Mouse (Mus musculus): ENCODE data around the gene Cbfa2t3. TPM values are rescaled to one million over a fixed set of nuclear protein-coding genes. Genes with fewer than 3 reads are reported as not detected.

The Cbfa2t3 gene
- polyA plus RNA-seq, 1 experiment from 2014 or later: 6.0 TPM

- Histone ChIP-seq H3K9ac (ENCODE audit: low read length) (no peak overlapping the region), H3K27me3 (ENCODE audit: control insufficient read depth, insufficient read depth, low read length) (no peaks in the 10 kb centered on the region), H3K27ac (ENCODE audit: low read depth, low read length) (no peak overlapping the region), H3K9me3 (ENCODE audit: control insufficient read depth, low read length) (no peaks in the 10 kb centered on the region), H3K4me1 (replicated peaks; ENCODE audit: control insufficient read depth, insufficient read depth, low read length) (no peaks in the 10 kb centered on the region), H3K36me3 (ENCODE audit: control insufficient read depth, insufficient read depth, low read length) (no peaks in the 10 kb centered on the region), H3K4me3 (ENCODE audit: low read depth, low read length) (no peak overlapping the region), H3K4me2 (ENCODE audit: low read depth, low read length, severe bottlenecking) (no peak overlapping the region)
- 39% methylated on average over 5 of the region's 7 CpGs for WGBS
- DNase-seq (ENCODE audit: low spot score): peak; percentile 88
- ATAC-seq (replicated peaks; ENCODE audit: low FRiP score): no peak; the same call in 1 of the 2 replicates
These were observed 80.9 kb downstream of the Cbfa2t3 start for GRCm38 (mm10) chr8:122617947-122618546.

GRCm38 (mm10) chr8:122616181-122616905 lies 82.6 kb downstream of the Cbfa2t3 start:
- Histone ChIP-seq H3K4me1 (replicated peaks; ENCODE audit: control insufficient read depth, insufficient read depth, low read length) (peaks cover 5% of the 10 kb centered on the region; the same call in 1 of the 2 replicates), H3K27me3 (ENCODE audit: control insufficient read depth, insufficient read depth, low read length) (no peaks in the 10 kb centered on the region), H3K4me3 (ENCODE audit: low read depth, low read length) (no peak overlapping the region), H3K9me3 (ENCODE audit: control insufficient read depth, low read length) (no peaks in the 10 kb centered on the region), H3K9ac (ENCODE audit: low read length) (no peak overlapping the region), H3K36me3 (ENCODE audit: control insufficient read depth, insufficient read depth, low read length) (no peaks in the 10 kb centered on the region), H3K27ac (ENCODE audit: low read depth, low read length) (no peak overlapping the region), H3K4me2 (ENCODE audit: low read depth, low read length, severe bottlenecking) (no peak overlapping the region)
- ATAC-seq (replicated peaks; ENCODE audit: low FRiP score) (no peak), DNase-seq (ENCODE audit: low spot score) (no peak)
- WGBS: 79% methylated on average over 9 of the region's 9 CpGs

- peak within 1 kb of the TSS; percentile 88 for H3K4me2 ChIP-seq (ENCODE audit: low read depth, low read length, severe bottlenecking)
- H3K4me3 ChIP-seq (ENCODE audit: low read depth, low read length): peak within 1 kb of the TSS; percentile 74
- 0 out of 2 replicates have a peak within 1 kb of the TSS, but pooled peaks have one; percentile 46 for H3K27ac ChIP-seq (ENCODE audit: low read depth, low read length)
- ATAC-seq (replicated peaks; ENCODE audit: low FRiP score) (peak; percentile 97), DNase-seq (ENCODE audit: low spot score) (peak; percentile 99)
- peaks cover 5% of the 10 kb centered on the region; the same call in 1 of the 2 replicates for H3K4me1 ChIP-seq (replicated peaks; ENCODE audit: control insufficient read depth, insufficient read depth, low read length)
- under 1% methylated on average over 54 of the region's 57 CpGs for WGBS
- no peaks in the 10 kb centered on the region for H3K9me3 ChIP-seq (ENCODE audit: control insufficient read depth, low read length)
- no peaks in the 10 kb centered on the region for H3K27me3 ChIP-seq (ENCODE audit: control insufficient read depth, insufficient read depth, low read length)
- peak within 1 kb of the TSS; percentile 66 for H3K9ac ChIP-seq (ENCODE audit: low read length)
- H3K36me3 ChIP-seq (ENCODE audit: control insufficient read depth, insufficient read depth, low read length): no peaks in the 10 kb centered on the region
These were observed 87.4 kb downstream of the Cbfa2t3 start, which contains the start of the genes Galns and Trappc2l for GRCm38 (mm10) chr8:122611295-122612133. Gene Galns, minus strand, starts transcription at chr8:122611463. Gene Trappc2l, plus strand, starts transcription at chr8:122611640.

- peaks cover 5% of the 10 kb centered on the region; the same call in 1 of the 2 replicates for H3K4me1 ChIP-seq (replicated peaks; ENCODE audit: control insufficient read depth, insufficient read depth, low read length)
- peak overlapping the region; percentile 83 for H3K4me2 ChIP-seq (ENCODE audit: low read depth, low read length, severe bottlenecking)
- H3K36me3 ChIP-seq (ENCODE audit: control insufficient read depth, insufficient read depth, low read length): no peaks in the 10 kb centered on the region
- WGBS: 5% methylated on average over 20 of the region's 20 CpGs
- peak overlapping the region; percentile 74 for H3K4me3 ChIP-seq (ENCODE audit: low read depth, low read length)
- H3K9me3 ChIP-seq (ENCODE audit: control insufficient read depth, low read length): no peaks in the 10 kb centered on the region
- ATAC-seq (replicated peaks; ENCODE audit: low FRiP score): no peak; the same call in 1 of the 2 replicates
- peak overlapping the region; percentile 49 for H3K9ac ChIP-seq (ENCODE audit: low read length)
- no peaks in the 10 kb centered on the region for H3K27me3 ChIP-seq (ENCODE audit: control insufficient read depth, insufficient read depth, low read length)
- DNase-seq (ENCODE audit: low spot score): no peak
- H3K27ac ChIP-seq (ENCODE audit: low read depth, low read length): no peak overlapping the region
These were observed 88.2 kb downstream of the Cbfa2t3 start for GRCm38 (mm10) chr8:122610612-122611277.

- Histone ChIP-seq H3K36me3 (ENCODE audit: control insufficient read depth, insufficient read depth, low read length) (no peaks in the 10 kb centered on the region), H3K9ac (ENCODE audit: low read length) (no peak overlapping the region), H3K4me2 (ENCODE audit: low read depth, low read length, severe bottlenecking) (peak overlapping the region; percentile 83; the same call in 1 of the 2 replicates), H3K27ac (ENCODE audit: low read depth, low read length) (no peak overlapping the region), H3K27me3 (ENCODE audit: control insufficient read depth, insufficient read depth, low read length) (no peaks in the 10 kb centered on the region), H3K4me3 (ENCODE audit: low read depth, low read length) (no peak overlapping the region), H3K9me3 (ENCODE audit: control insufficient read depth, low read length) (no peaks in the 10 kb centered on the region), H3K4me1 (replicated peaks; ENCODE audit: control insufficient read depth, insufficient read depth, low read length) (peaks cover 5% of the 10 kb centered on the region; the same call in 1 of the 2 replicates)
- ATAC-seq (replicated peaks; ENCODE audit: low FRiP score): no peak
- 56% methylated on average over 4 of the region's 4 CpGs for WGBS
- DNase-seq (ENCODE audit: low spot score): no peak
These were observed 88.7 kb downstream of the Cbfa2t3 start for GRCm38 (mm10) chr8:122610209-122610608.

GRCm38 (mm10) chr8:122606810-122607209 lies 92.1 kb downstream of the Cbfa2t3 start:
- H3K9ac ChIP-seq (ENCODE audit: low read length): no peak overlapping the region
- no peak overlapping the region for H3K4me2 ChIP-seq (ENCODE audit: low read depth, low read length, severe bottlenecking)
- no peaks in the 10 kb centered on the region for H3K27me3 ChIP-seq (ENCODE audit: control insufficient read depth, insufficient read depth, low read length)
- no peaks in the 10 kb centered on the region for H3K9me3 ChIP-seq (ENCODE audit: control insufficient read depth, low read length)
- no peak for DNase-seq (ENCODE audit: low spot score)
- H3K4me3 ChIP-seq (ENCODE audit: low read depth, low read length): no peak overlapping the region
- 86% methylated on average over 11 of the region's 12 CpGs for WGBS
- H3K36me3 ChIP-seq (ENCODE audit: control insufficient read depth, insufficient read depth, low read length): no peaks in the 10 kb centered on the region
- no peak overlapping the region for H3K27ac ChIP-seq (ENCODE audit: low read depth, low read length)
- no peak for ATAC-seq (replicated peaks; ENCODE audit: low FRiP score)
- H3K4me1 ChIP-seq (replicated peaks; ENCODE audit: control insufficient read depth, insufficient read depth, low read length): no peaks in the 10 kb centered on the region; the same call in 1 of the 2 replicates

GRCm38 (mm10) chr8:122605367-122605766 lies 93.5 kb downstream of the Cbfa2t3 start:
- WGBS: 83% methylated on average over 4 of the region's 4 CpGs

GRCm38 (mm10) chr8:122604640-122605039 lies 94.3 kb downstream of the Cbfa2t3 start:
- Histone ChIP-seq H3K9me3 (ENCODE audit: control insufficient read depth, low read length) (no peaks in the 10 kb centered on the region), H3K36me3 (ENCODE audit: control insufficient read depth, insufficient read depth, low read length) (no peaks in the 10 kb centered on the region), H3K4me2 (ENCODE audit: low read depth, low read length, severe bottlenecking) (no peak overlapping the region), H3K9ac (ENCODE audit: low read length) (no peak overlapping the region), H3K4me3 (ENCODE audit: low read depth, low read length) (no peak overlapping the region), H3K27me3 (ENCODE audit: control insufficient read depth, insufficient read depth, low read length) (no peaks in the 10 kb centered on the region), H3K4me1 (replicated peaks; ENCODE audit: control insufficient read depth, insufficient read depth, low read length) (no peaks in the 10 kb centered on the region), H3K27ac (ENCODE audit: low read depth, low read length) (no peak overlapping the region)
- ATAC-seq (replicated peaks; ENCODE audit: low FRiP score) (no peak), DNase-seq (ENCODE audit: low spot score) (no peak)
- WGBS: 57% methylated on average over 1 of the region's 1 CpGs

More at GRCm38 (mm10) chr8:122605367-122605766, 93.5 kb downstream of the Cbfa2t3 start:
- H3K27me3 ChIP-seq (ENCODE audit: control insufficient read depth, insufficient read depth, low read length): no peaks in the 10 kb centered on the region
- no peaks in the 10 kb centered on the region for H3K9me3 ChIP-seq (ENCODE audit: control insufficient read depth, low read length)
- no peaks in the 10 kb centered on the region for H3K36me3 ChIP-seq (ENCODE audit: control insufficient read depth, insufficient read depth, low read length)
- H3K4me3 ChIP-seq (ENCODE audit: low read depth, low read length): no peak overlapping the region
- no peak overlapping the region for H3K9ac ChIP-seq (ENCODE audit: low read length)
- ATAC-seq (replicated peaks; ENCODE audit: low FRiP score): no peak
- DNase-seq (ENCODE audit: low spot score): no peak
- H3K4me1 ChIP-seq (replicated peaks; ENCODE audit: control insufficient read depth, insufficient read depth, low read length): no peaks in the 10 kb centered on the region
- no peak overlapping the region for H3K27ac ChIP-seq (ENCODE audit: low read depth, low read length)
- no peak overlapping the region for H3K4me2 ChIP-seq (ENCODE audit: low read depth, low read length, severe bottlenecking)
